Mouse (Mus musculus): ENCODE measurements around the gene Lcn5. TPM values are rescaled to one million over a fixed set of nuclear protein-coding genes. Genes with fewer than 3 reads are reported as not detected.

Gene Lcn5
- total RNA-seq (2012; rRNA removed) (not detected in 2 replicates), polyA plus RNA-seq (2012; ENCODE audit: insufficient read depth in 1 of 2, insufficient read length in 2 of 2, low read depth in 1 of 2, low replicate concordance in 2 of 2, missing spikeins in 1 of 2) (not detected)

- Histone ChIP-seq H3K9ac (ENCODE audit: control insufficient read depth, low read depth, low read length, poor library complexity, severe bottlenecking) (no peak within 1 kb of the TSS), H3K4me3 (ENCODE audit: control insufficient read depth in 1 of 2, insufficient read depth in 1 of 2, low read depth in 2 of 2, low read length in 2 of 2) (no peak within 1 kb of the TSS), H3K27ac (ENCODE audit: control insufficient read depth, low read depth, low read length) (no peak within 1 kb of the TSS), H3K36me3 (ENCODE audit: control insufficient read depth in 1 of 2, insufficient read depth in 2 of 2, low read length in 2 of 2) (no peaks in the 10 kb centered on the region), H3K9me3 (replicated peaks; ENCODE audit: insufficient read depth, low read length) (no peaks in the 10 kb centered on the region), H3K4me1 (ENCODE audit: control insufficient read depth in 1 of 2, insufficient read depth in 2 of 2, low read length in 2 of 2) (no peaks in the 10 kb centered on the region), H3K79me2 (ENCODE audit: control insufficient read depth, insufficient read depth, low read length, poor library complexity) (no peaks in the 10 kb centered on the region), H3K27me3 (ENCODE audit: control insufficient read depth in 1 of 2, insufficient read depth in 2 of 2, low read length in 2 of 2) (peaks cover 10 to 20% of the 10 kb centered on the region in 2 experiments; a peak in 3 of 4 replicates)
- TF ChIP-seq MYC (IDR thresholded peaks at IDR 0.05; ENCODE audit: low read depth, low read length) (no peak), RCOR1 (IDR thresholded peaks at IDR 0.05; ENCODE audit: low read depth, low read length) (no peak)
- DNase-seq (ENCODE audit: low read depth, low spot score): no peak
Observed at GRCm38 (mm10) chr2:25657652-25658051, at the start of gene Lcn5. TSS of gene Lcn5 (plus strand) at chr2:25657952.

DNA sequence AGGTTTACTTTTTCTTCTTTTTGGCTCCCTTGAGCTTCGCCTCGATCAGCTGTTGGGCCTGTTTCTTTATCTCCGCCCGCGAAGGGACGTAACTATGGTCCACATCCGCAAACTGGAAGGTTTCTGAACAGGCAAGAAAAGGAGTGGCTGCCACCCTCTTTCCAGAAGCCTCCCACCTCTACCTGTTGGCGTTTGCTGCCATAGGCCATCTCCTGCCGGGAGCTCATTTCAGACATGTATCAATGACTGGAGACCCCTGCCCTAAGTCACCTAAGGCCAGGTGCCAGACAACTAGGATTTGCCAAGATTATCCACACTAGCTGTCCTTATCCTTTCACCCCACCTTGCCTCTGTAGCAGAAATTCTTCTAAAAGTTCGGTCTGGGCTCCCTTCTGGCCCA, 49.1 kb upstream of the Lcn5 start:
- no peak for DNase-seq (ENCODE audit: low read depth, low spot score)
- no peaks in the 10 kb centered on the region for H3K27me3 ChIP-seq (ENCODE audit: control insufficient read depth in 1 of 2, insufficient read depth in 2 of 2, low read length in 2 of 2)
- peaks cover 0 to 18% of the 10 kb centered on the region in 2 experiments; a peak in 3 of 4 replicates for H3K4me1 ChIP-seq (ENCODE audit: control insufficient read depth in 1 of 2, insufficient read depth in 2 of 2, low read length in 2 of 2)
- H3K9me3 ChIP-seq (replicated peaks; ENCODE audit: insufficient read depth, low read length): no peaks in the 10 kb centered on the region
- H3K36me3 ChIP-seq (ENCODE audit: control insufficient read depth in 1 of 2, insufficient read depth in 2 of 2, low read length in 2 of 2): peaks cover 0 to 16% of the 10 kb centered on the region in 2 experiments; a peak in 2 of 4 replicates
- peak overlapping the region; percentile 37 for H3K27ac ChIP-seq (ENCODE audit: control insufficient read depth, low read depth, low read length)
- H3K4me3 ChIP-seq (ENCODE audit: control insufficient read depth in 1 of 2, insufficient read depth in 1 of 2, low read depth in 2 of 2, low read length in 2 of 2): peak overlapping the region; percentile 27 to 37; a peak in 2 of 4 replicates
- H3K9ac ChIP-seq (ENCODE audit: control insufficient read depth, low read depth, low read length, poor library complexity, severe bottlenecking): peak overlapping the region; percentile 55
- peaks cover 28% of the 10 kb centered on the region for H3K79me2 ChIP-seq (ENCODE audit: control insufficient read depth, insufficient read depth, low read length, poor library complexity)
- TF ChIP-seq TBP (IDR thresholded peaks at IDR 0.05; ENCODE audit: low read depth, low read length): no peak; the same call in 1 of the 2 replicates
- TF ChIP-seq SMC3 (IDR thresholded peaks at IDR 0.05; ENCODE audit: low read depth, low read length): no peak
- TF ChIP-seq KAT2A (conservative IDR thresholded peaks at IDR 0.05; ENCODE audit: low read depth, low read length): no peak
- TF ChIP-seq USF1 (IDR thresholded peaks at IDR 0.05; ENCODE audit: low read depth, low read length): no peak
- TF ChIP-seq NRF1 (IDR thresholded peaks at IDR 0.05; ENCODE audit: insufficient read depth, low read depth, low read length, poor library complexity, severe bottlenecking): no peak
- no peak for TF ChIP-seq CHD2 (IDR thresholded peaks at IDR 0.05; ENCODE audit: low read length)
- no peak for TF ChIP-seq HCFC1 (IDR thresholded peaks at IDR 0.05; ENCODE audit: low read depth, low read length)
- TF ChIP-seq MYB (IDR thresholded peaks at IDR 0.05; ENCODE audit: low read depth, low read length): no peak
- TF ChIP-seq ZNF384 (IDR thresholded peaks at IDR 0.05; ENCODE audit: low read depth, low read length): no peak
- TF ChIP-seq ELF1 (IDR thresholded peaks at IDR 0.05; ENCODE audit: low read depth, low read length): no peak
- no peak for TF ChIP-seq ZC3H11A (IDR thresholded peaks at IDR 0.05; ENCODE audit: low read depth, low read length)
- TF ChIP-seq MEF2A (IDR thresholded peaks at IDR 0.05; ENCODE audit: extremely low read depth, insufficient replicate concordance, low read depth, low read length, poor library complexity, severe bottlenecking): no peak
- TF ChIP-seq JUND (IDR thresholded peaks at IDR 0.05; ENCODE audit: low read depth, low read length): no peak
- TF ChIP-seq MYC (IDR thresholded peaks at IDR 0.05; ENCODE audit: low read depth, low read length): 0 out of 2 replicates have a peak, but pooled peaks have one; percentile 0
- no peak for TF ChIP-seq ZMIZ1 (IDR thresholded peaks at IDR 0.05; ENCODE audit: low read depth, low read length)
- TF ChIP-seq MXI1 (IDR thresholded peaks at IDR 0.05; ENCODE audit: low read depth, low read length): no peak
- no peak for TF ChIP-seq RAD21 (IDR thresholded peaks at IDR 0.05; ENCODE audit: low read depth, low read length)
- TF ChIP-seq NELFE (IDR thresholded peaks at IDR 0.05; ENCODE audit: low read depth, low read length): no peak
- 0 out of 4 replicates have a peak, but pooled peaks of 1 of the 2 experiments have one; percentile 1 for TF ChIP-seq EP300 (IDR thresholded peaks at IDR 0.05; ENCODE audit: low read depth in 1 of 2, low read length in 2 of 2)
- no peak for TF ChIP-seq USF2 (IDR thresholded peaks at IDR 0.05; ENCODE audit: borderline replicate concordance in 1 of 2, insufficient read depth in 1 of 2, low read depth in 1 of 2, low read length in 2 of 2)
- TF ChIP-seq POLR2A (IDR thresholded peaks at IDR 0.05; ENCODE audit: control insufficient read depth in 1 of 2, insufficient read depth in 1 of 2, low read depth in 1 of 2, low read length in 2 of 2, poor library complexity in 1 of 2): no peak
- TF ChIP-seq GABPA (IDR thresholded peaks at IDR 0.05; ENCODE audit: low read depth, low read length): no peak
- no peak for TF ChIP-seq MAZ (IDR thresholded peaks at IDR 0.05; ENCODE audit: low read depth, low read length)
- peak; percentile 13; the same call in 1 of the 2 replicates for TF ChIP-seq SIN3A (IDR thresholded peaks at IDR 0.05; ENCODE audit: low read length)
- TF ChIP-seq ZKSCAN1 (IDR thresholded peaks at IDR 0.05; ENCODE audit: low read depth, low read length): no peak
- no peak for TF ChIP-seq UBTF (IDR thresholded peaks at IDR 0.05; ENCODE audit: borderline replicate concordance, insufficient read depth, low read depth, low read length)
- no peak for TF ChIP-seq POLR2AphosphoS5 (IDR thresholded peaks at IDR 0.05; ENCODE audit: borderline replicate concordance, low read depth, low read length)
- no peak for TF ChIP-seq CHD1 (IDR thresholded peaks at IDR 0.05; ENCODE audit: low read depth, low read length)
- TF ChIP-seq MAFK (IDR thresholded peaks at IDR 0.05; ENCODE audit: borderline replicate concordance, low read depth, low read length): no peak
- no peak for TF ChIP-seq TCF12 (IDR thresholded peaks at IDR 0.05; ENCODE audit: low read depth, low read length)

Measured in MEL (cell line).